Mouse (Mus musculus): ENCODE data around the gene Fkbp5. TPM values are rescaled to one million over a fixed set of nuclear protein-coding genes. Genes with fewer than 3 reads are reported as not detected.

Gene Fkbp5
- polyA plus RNA-seq, 1 experiment from 2014 or later, result 27.2 TPM

- H3K27ac ChIP-seq (replicated peaks), result no peak overlapping the region
- peaks cover 8% of the 10 kb centered on the region for H3K4me1 ChIP-seq
- WGBS, result 71% methylated on average over 4 of the region's 4 CpGs
Measured at GRCm38 (mm10) chr17:28384298-28384697, 133.0 kb downstream of the Fkbp5 start.

GRCm38 (mm10) chr17:28380255-28380654 lies 137.1 kb downstream of the Fkbp5 start:
- no peak for ATAC-seq (ENCODE audit: low FRiP score)

More at GRCm38 (mm10) chr17:28384298-28384697, 133.0 kb downstream of the Fkbp5 start:
- peaks cover 13% of the 10 kb centered on the region; the same call in 1 of the 2 replicates for H3K27me3 ChIP-seq (replicated peaks)
- H3K4me2 ChIP-seq, result no peak overlapping the region
- no peak overlapping the region for H3K9ac ChIP-seq (replicated peaks)
- H3K4me3 ChIP-seq (replicated peaks), result no peak overlapping the region
- no peaks in the 10 kb centered on the region for H3K36me3 ChIP-seq
- H3K9me3 ChIP-seq (replicated peaks), result no peaks in the 10 kb centered on the region
- ATAC-seq (ENCODE audit: low FRiP score), result no peak

GRCm38 (mm10) chr17:28375592-28376061 lies 141.7 kb downstream of the Fkbp5 start:
- Histone ChIP-seq H3K4me1 (no peaks in the 10 kb centered on the region), H3K27me3 (replicated peaks) (peaks cover 48% of the 10 kb centered on the region), H3K4me2 (no peak overlapping the region), H3K9ac (replicated peaks) (no peak overlapping the region), H3K36me3 (no peaks in the 10 kb centered on the region), H3K27ac (replicated peaks) (no peak overlapping the region), H3K9me3 (replicated peaks) (no peaks in the 10 kb centered on the region), H3K4me3 (replicated peaks) (no peak overlapping the region)
- no peak for ATAC-seq (ENCODE audit: low FRiP score)
- WGBS, result 9% methylated on average over 17 of the region's 17 CpGs

More at GRCm38 (mm10) chr17:28380255-28380654, 137.1 kb downstream of the Fkbp5 start:
- Histone ChIP-seq H3K27ac (replicated peaks) (no peak overlapping the region), H3K4me2 (no peak overlapping the region), H3K9ac (replicated peaks) (no peak overlapping the region), H3K4me3 (replicated peaks) (no peak overlapping the region), H3K27me3 (replicated peaks) (peaks cover 25% of the 10 kb centered on the region), H3K4me1 (no peaks in the 10 kb centered on the region), H3K36me3 (no peaks in the 10 kb centered on the region), H3K9me3 (replicated peaks) (no peaks in the 10 kb centered on the region)
- WGBS, result 13% methylated on average over 6 of the region's 6 CpGs

- no peaks in the 10 kb centered on the region for H3K36me3 ChIP-seq
- H3K27ac ChIP-seq (replicated peaks), result no peak overlapping the region
- H3K27me3 ChIP-seq (replicated peaks), result peaks cover 46% of the 10 kb centered on the region
- no peak overlapping the region for H3K4me3 ChIP-seq (replicated peaks)
- H3K4me1 ChIP-seq, result no peaks in the 10 kb centered on the region
- H3K9ac ChIP-seq (replicated peaks), result no peak overlapping the region
- peak overlapping the region; percentile 20 for H3K4me2 ChIP-seq
- WGBS, result 16% methylated on average over 16 of the region's 16 CpGs
- no peak for ATAC-seq (ENCODE audit: low FRiP score)
- H3K9me3 ChIP-seq (replicated peaks), result no peaks in the 10 kb centered on the region
Measured at GRCm38 (mm10) chr17:28374494-28374893, 142.8 kb downstream of the Fkbp5 start.

- no peak overlapping the region for H3K4me3 ChIP-seq (replicated peaks)
Measured at GRCm38 (mm10) chr17:28373821-28374220, 143.5 kb downstream of the Fkbp5 start.

GRCm38 (mm10) chr17:28371941-28372340 lies 145.4 kb downstream of the Fkbp5 start:
- ATAC-seq (ENCODE audit: low FRiP score), result no peak
- H3K9ac ChIP-seq (replicated peaks), result no peak overlapping the region
- WGBS, result 70% methylated on average over 1 of the region's 1 CpGs
- no peak overlapping the region for H3K4me3 ChIP-seq (replicated peaks)
- H3K27me3 ChIP-seq (replicated peaks), result peaks cover 40% of the 10 kb centered on the region
- no peak overlapping the region for H3K27ac ChIP-seq (replicated peaks)
- no peak overlapping the region for H3K4me2 ChIP-seq
- H3K4me1 ChIP-seq, result no peaks in the 10 kb centered on the region
- H3K36me3 ChIP-seq, result no peaks in the 10 kb centered on the region
- no peaks in the 10 kb centered on the region for H3K9me3 ChIP-seq (replicated peaks)

More at GRCm38 (mm10) chr17:28373821-28374220, 143.5 kb downstream of the Fkbp5 start:
- Histone ChIP-seq H3K36me3 (no peaks in the 10 kb centered on the region), H3K4me1 (no peaks in the 10 kb centered on the region), H3K9me3 (replicated peaks) (no peaks in the 10 kb centered on the region), H3K27ac (replicated peaks) (no peak overlapping the region), H3K27me3 (replicated peaks) (peaks cover 46% of the 10 kb centered on the region), H3K9ac (replicated peaks) (no peak overlapping the region), H3K4me2 (no peak overlapping the region)
- 12% methylated on average over 10 of the region's 10 CpGs for WGBS
- ATAC-seq (ENCODE audit: low FRiP score), result no peak

GRCm38 (mm10) chr17:28371286-28371685 lies 146.0 kb downstream of the Fkbp5 start:
- ATAC-seq (ENCODE audit: low FRiP score), result no peak
- H3K36me3 ChIP-seq, result no peaks in the 10 kb centered on the region
- no peak overlapping the region for H3K4me3 ChIP-seq (replicated peaks)
- no peaks in the 10 kb centered on the region for H3K9me3 ChIP-seq (replicated peaks)
- no peaks in the 10 kb centered on the region for H3K4me1 ChIP-seq
- H3K4me2 ChIP-seq, result no peak overlapping the region
- H3K9ac ChIP-seq (replicated peaks), result no peak overlapping the region
- H3K27me3 ChIP-seq (replicated peaks), result peaks cover 35% of the 10 kb centered on the region
- no peak overlapping the region for H3K27ac ChIP-seq (replicated peaks)
- 68% methylated on average over 2 of the region's 2 CpGs for WGBS

GRCm38 (mm10) chr17:28369056-28369455 lies 148.3 kb downstream of the Fkbp5 start:
- no peak overlapping the region for H3K4me3 ChIP-seq (replicated peaks)
- no peak overlapping the region for H3K4me2 ChIP-seq
- peaks cover 8% of the 10 kb centered on the region for H3K4me1 ChIP-seq
- H3K27me3 ChIP-seq (replicated peaks), result peaks cover 33% of the 10 kb centered on the region
- no peaks in the 10 kb centered on the region for H3K36me3 ChIP-seq
- no peak overlapping the region for H3K9ac ChIP-seq (replicated peaks)
- 83% methylated on average over 5 of the region's 5 CpGs for WGBS
- ATAC-seq (ENCODE audit: low FRiP score), result no peak
- H3K9me3 ChIP-seq (replicated peaks), result no peaks in the 10 kb centered on the region
- H3K27ac ChIP-seq (replicated peaks), result no peak overlapping the region

- Histone ChIP-seq H3K9ac (replicated peaks) (no peak overlapping the region), H3K4me2 (no peak overlapping the region), H3K27ac (replicated peaks) (no peak overlapping the region), H3K4me1 (peaks cover 14% of the 10 kb centered on the region), H3K4me3 (replicated peaks) (no peak overlapping the region), H3K27me3 (replicated peaks) (peaks cover 33% of the 10 kb centered on the region), H3K36me3 (no peaks in the 10 kb centered on the region), H3K9me3 (replicated peaks) (no peaks in the 10 kb centered on the region)
- ATAC-seq (ENCODE audit: low FRiP score), result no peak
- 6% methylated on average over 13 of the region's 13 CpGs for WGBS
Measured at GRCm38 (mm10) chr17:28368449-28368848, 148.9 kb downstream of the Fkbp5 start.

GRCm38 (mm10) chr17:28365122-28365521 lies 152.2 kb downstream of the Fkbp5 start, which contains the start of gene Tulp1:
Gene Tulp1, minus strand, starts transcription at chr17:28365222.
- no peak for ATAC-seq (ENCODE audit: low FRiP score)
- no peak within 1 kb of the TSS for H3K27ac ChIP-seq (replicated peaks)
- peak within 1 kb of the TSS; percentile 17 for H3K4me3 ChIP-seq (replicated peaks)
- H3K36me3 ChIP-seq, result no peaks in the 10 kb centered on the region
- 20% methylated on average over 8 of the region's 8 CpGs for WGBS
- no peaks in the 10 kb centered on the region for H3K9me3 ChIP-seq (replicated peaks)
- H3K9ac ChIP-seq (replicated peaks), result 0 out of 2 replicates have a peak within 1 kb of the TSS, but pooled peaks have one; percentile 10
- H3K4me2 ChIP-seq, result peak within 1 kb of the TSS; percentile 45
- peaks cover 55% of the 10 kb centered on the region for H3K27me3 ChIP-seq (replicated peaks)
- peaks cover 27% of the 10 kb centered on the region for H3K4me1 ChIP-seq

GRCm38 (mm10) chr17:28363507-28363906 lies 153.8 kb downstream of the Fkbp5 start:
- Histone ChIP-seq H3K4me2 (no peak overlapping the region), H3K9me3 (replicated peaks) (no peaks in the 10 kb centered on the region), H3K27me3 (replicated peaks) (peaks cover 67% of the 10 kb centered on the region), H3K9ac (replicated peaks) (no peak overlapping the region), H3K4me3 (replicated peaks) (no peak overlapping the region), H3K27ac (replicated peaks) (no peak overlapping the region), H3K4me1 (peaks cover 27% of the 10 kb centered on the region), H3K36me3 (no peaks in the 10 kb centered on the region)
- no peak for ATAC-seq (ENCODE audit: low FRiP score)
- WGBS, result 5% methylated on average over 6 of the region's 6 CpGs

- Histone ChIP-seq H3K4me2 (peak overlapping the region; percentile 61), H3K27ac (replicated peaks) (no peak overlapping the region), H3K9ac (replicated peaks) (no peak overlapping the region), H3K27me3 (replicated peaks) (peaks cover 71% of the 10 kb centered on the region), H3K9me3 (replicated peaks) (no peaks in the 10 kb centered on the region), H3K4me1 (peaks cover 27% of the 10 kb centered on the region), H3K36me3 (no peaks in the 10 kb centered on the region), H3K4me3 (replicated peaks) (peak overlapping the region; percentile 26)
- WGBS, result 3% methylated on average over 25 of the region's 25 CpGs
- no peak for ATAC-seq (ENCODE audit: low FRiP score)
Measured at GRCm38 (mm10) chr17:28362653-28363292, 154.6 kb downstream of the Fkbp5 start.

All from neural tube, embryonic 15.5 days (tissue).